Mouse (Mus musculus) mouse trophoblast stem cell (cell line): Measurements from ENCODE around the gene Hcfc1r1.

Source experiments
- in situ Hi-C, 2 experiments: fragments of 300-500 bp; cut with MseI, MboI; formaldehyde crosslinking; loops; 2 replicates in 1 of 2; 3 replicates in 1 of 2; pipeline ENCODE4 v1.15.1; 2025

The Hcfc1r1 gene

DNA sequence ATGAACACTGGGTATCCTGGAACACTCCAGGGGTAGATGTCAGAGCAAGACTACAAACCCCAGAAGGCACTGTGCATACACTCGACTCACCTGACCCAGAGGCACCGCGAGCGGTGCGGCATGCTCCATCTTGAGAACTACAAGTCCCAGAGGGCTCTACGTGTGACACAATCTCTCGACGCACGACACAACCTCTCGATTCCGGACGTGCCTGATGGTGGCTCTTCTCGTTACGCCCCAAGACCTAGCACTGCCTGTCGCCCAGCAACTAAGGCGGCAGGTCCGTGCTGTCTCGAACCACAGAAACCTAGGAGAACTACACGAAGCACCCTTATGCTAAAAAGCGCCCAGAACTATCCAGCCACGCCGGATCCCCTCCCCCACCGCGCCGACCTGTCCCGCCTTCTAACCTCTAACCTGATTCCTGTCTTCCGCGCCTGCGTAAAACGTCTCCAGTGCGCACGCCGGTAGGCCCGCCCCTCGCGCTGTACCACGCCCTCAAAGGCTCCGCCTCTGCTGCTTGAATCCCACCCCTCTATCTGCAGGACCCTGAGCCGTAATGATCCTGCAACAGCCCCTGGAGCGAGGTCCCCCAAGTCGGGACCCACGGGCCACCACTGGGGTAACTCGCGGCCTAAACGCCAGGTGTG is at the start of gene Hcfc1r1, which contains the start of gene Thoc6:
TSS of gene Hcfc1r1 (plus strand) at position 173 of the 650 bp plus-strand sequence.
TSS of gene Thoc6 (minus strand) at position 459 of the 650 bp plus-strand sequence.
- in situ Hi-C loops: no loop called here

DNA sequence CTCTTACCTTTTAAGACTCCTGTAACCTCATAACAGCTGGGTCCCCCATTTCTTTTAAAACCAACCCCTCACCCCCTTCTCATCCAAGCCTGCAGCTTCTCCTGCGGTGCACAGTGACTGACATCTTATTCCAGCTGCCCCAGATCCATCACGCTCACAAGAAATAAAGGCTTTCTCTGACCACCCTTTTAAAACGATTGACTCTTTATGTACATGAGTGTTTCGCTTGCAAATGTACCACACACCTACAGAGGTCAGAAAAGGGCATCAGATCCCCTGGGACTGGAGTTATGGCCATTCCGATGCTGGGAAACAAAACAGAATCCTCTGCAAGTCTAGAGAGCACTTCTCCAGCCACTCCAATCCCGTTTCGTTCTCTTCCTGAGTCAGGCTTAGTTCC is 45.6 kb upstream of the Hcfc1r1 start:
- in situ Hi-C loops: no loop called here

DNA sequence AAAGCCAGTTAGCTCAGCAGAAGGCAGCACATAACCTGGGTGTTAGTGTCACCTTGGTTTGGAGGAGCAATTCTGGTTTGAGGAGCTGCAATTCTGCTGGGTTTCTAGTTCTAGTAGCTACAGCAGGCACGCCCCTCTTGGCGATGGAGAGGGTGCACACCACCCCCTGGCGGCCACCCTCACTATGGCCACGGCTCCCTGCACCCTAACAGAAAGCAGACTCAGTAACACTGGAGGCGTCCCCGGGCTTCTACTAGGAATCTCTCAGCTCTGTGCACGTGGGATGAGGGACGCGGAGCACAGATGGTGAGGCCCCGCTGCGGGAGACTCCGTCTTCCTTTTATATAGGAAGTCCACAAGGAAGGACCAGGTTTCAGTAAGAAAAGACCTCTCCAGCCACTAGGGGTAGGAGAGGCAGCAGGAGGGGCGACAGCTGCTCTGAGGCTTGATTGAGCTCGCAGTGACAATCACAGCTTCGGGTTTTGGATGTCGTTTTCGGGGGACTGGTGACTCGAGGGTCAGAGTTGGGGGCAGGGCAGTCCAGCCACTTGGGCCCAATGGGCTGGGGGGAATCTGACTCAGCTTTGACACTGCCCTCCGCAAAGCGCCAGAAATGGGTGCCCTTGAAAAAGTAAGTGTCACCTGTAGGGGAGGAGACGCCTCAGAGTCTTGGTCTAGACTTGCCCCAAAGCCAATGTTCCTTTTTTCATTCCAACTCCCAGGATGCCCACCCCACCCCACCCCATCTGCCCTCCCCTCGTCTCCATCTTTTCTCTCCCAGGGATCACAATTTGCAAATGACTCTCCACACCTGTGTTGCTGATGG is 43.0 kb upstream of the Hcfc1r1 start:
- in situ Hi-C loops: no loop called here

DNA sequence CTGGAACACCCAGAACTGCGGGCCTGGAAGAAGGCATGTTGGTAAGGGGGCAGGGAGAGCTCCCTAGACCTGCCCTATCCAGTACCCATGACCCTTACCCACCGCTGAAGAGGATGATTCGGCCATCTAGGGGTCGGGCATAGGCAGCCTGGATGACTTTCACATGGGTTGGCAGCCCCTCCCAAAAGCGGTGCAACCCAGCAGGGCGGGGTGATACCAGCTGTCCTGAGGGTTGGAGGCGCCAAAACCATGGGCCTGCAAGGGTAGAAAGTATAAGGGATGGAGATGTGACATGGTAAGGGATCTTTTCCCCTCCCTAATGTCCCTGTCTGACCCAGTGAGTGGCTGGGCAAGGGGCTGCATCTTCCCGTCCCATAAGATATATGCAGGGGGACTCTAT is 42.2 kb upstream of the Hcfc1r1 start:
- in situ Hi-C loops: no loop called here

DNA sequence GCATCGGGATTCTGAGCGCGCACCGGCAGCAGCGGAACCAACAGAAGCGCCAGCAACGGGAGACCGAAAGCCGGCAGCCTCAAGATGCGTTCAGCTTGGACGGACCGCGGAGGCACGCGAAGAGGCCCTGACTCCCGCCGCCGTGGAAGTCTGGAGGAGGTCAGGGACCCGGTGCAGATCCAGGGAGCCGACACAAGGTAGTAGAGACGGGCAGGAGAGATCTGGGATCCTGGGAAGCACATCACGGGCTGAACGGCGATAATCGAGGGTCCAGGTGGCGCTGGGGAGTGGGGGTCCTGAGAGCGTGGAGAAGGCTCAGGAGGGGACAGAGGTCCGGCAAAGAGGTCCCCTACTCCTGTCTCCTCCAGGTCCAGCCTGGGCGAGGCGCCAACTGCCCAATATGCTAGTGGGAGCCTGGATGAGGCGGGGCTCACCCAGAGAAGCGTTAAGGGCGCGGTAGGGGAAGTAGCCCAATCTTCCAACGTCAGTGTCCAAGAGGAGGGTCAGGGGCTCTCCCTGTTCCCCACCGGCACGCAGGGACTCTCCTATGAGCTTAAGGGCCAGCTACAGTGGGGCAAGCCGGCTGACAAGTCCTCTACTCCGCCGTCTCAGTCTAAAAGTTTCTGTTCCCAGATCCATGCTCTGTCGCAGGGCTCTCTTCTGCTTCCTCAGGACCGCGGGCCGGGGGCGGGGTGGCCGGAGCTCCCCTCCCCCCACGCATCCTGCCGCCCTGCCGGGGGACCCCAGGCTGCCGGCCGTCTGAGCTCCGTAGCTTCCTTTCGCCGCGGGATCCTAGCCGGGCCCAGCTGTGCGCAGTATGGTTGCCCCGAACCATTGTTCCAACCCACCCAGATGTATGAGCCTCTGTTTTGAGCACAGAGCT is 28.5 kb upstream of the Hcfc1r1 start, which contains the start of gene Mmp25:
TSS of gene Mmp25 (minus strand) at position 665 of the 883 bp plus-strand sequence.
- in situ Hi-C loops: no loop called here

DNA sequence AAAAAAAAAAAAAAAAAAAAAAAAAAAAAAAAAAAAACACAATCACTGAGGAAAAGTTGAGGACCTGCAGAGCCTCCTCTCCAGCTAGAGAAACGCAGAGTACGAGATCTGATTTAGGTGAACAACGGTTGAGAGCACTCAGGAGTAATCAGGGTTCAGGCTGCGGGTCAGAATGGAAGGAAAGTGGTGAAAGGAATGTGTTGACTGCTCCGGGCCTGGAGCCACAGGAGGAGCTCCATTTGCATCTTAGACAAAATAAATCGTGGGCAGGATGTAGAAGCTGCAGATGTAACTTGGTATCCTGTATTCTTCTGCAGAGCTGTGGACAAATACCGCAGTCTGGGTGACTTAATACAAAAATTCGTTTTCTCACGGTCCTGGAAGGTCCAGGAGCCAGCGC is 27.5 kb upstream of the Hcfc1r1 start:
- in situ Hi-C loops: no loop called here

DNA sequence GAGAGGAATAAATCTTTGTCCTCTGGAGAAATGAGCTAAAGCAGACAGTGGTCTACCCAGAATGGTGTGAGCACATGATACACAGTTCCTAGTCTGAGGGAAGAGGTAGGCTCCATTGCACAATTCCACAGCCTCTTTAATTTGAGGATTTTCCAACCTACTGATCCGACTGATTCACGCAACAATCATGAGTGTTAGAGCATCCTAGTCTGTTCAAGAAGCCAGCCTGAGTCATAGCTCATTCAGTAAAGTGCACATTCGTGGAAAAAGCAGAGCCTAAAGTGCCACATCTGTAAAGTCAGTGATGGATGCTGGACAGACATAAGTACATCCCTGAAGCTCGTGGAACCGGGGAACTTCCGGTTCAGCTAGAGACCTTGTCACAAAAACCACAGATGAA is 22.0 kb upstream of the Hcfc1r1 start:
- in situ Hi-C loops: no loop called here

DNA sequence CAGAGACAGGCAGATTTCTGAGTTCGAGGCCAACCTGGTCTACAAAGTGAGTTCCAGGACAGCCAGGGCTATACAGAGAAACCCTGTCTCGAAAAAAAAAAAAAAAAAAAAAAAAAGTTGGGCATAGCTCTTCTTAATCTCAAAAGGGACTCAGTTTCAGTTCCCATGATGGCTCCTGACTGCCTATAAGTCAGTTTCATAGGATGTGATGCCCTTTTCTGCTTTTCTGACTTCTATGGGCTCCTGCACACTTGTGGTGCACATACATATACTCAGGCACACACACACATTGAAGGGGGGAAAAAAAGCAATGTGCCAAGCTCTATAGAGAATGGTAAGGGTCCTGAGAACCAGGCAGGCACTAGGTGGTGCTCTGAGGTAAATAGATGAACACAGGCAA is 20.1 kb upstream of the Hcfc1r1 start:
- in situ Hi-C loops: no loop called here

DNA sequence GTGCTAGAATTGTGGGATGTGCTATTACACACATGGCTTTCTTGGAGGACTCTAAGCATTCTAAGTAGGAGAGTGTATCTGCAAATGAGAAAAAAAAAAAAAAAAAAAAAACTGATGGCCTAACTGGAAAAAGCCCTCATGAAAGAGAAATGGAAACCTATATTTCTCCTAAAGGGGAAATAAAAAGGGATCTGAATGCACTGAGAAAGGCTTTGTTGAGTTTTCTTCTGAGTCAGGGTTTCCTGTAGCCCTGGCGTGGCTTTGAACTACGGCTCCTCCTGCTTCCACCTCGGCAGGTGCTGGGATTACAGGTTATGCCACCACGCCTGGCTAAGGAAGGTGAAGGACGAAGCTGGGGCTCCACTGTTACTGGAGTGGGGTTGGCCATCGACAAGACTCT is 19.4 kb upstream of the Hcfc1r1 start:
- in situ Hi-C loops: no loop called here

DNA sequence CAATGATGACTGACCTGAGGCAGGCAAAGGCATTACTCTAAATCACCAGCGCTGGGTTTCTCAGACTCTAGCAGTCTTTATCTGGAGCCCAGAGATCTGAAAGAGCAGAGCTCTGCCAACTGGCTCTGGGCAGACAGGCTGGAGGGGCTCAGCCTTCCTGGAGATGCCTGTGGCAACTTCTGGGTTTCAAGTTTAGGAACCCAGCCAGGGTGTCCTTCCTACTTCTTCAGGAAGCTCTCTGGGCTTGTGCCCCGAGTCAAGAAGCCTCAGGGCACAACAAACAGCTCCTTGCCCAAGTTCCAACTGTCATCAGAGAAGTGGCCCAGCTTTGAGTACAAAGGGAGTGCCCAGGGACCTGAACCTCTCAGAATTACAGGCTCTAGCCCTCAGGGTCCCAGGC is 19.0 kb upstream of the Hcfc1r1 start:
- in situ Hi-C loops: no loop called here

DNA sequence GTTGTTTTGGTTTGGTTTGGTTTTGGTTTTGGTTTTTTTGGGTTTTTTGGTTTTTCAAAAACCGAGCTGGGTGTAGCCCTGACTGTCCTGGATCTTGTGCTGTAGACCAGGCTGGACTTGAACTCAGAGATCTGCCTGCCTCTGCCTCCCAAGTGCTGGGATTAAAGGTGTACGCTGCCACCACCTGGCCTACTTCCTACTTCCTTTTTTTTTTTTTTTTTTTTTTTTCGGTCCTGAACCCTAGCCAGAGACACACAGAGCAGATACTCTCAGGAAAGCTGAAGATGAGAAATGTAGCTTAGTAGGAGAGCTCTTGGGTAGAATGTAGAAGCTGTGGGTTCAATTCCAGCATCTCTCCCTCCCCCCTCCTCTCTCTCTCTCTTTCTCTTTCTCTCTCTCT is 14.9 kb upstream of the Hcfc1r1 start:
- in situ Hi-C loops: no loop called here

DNA sequence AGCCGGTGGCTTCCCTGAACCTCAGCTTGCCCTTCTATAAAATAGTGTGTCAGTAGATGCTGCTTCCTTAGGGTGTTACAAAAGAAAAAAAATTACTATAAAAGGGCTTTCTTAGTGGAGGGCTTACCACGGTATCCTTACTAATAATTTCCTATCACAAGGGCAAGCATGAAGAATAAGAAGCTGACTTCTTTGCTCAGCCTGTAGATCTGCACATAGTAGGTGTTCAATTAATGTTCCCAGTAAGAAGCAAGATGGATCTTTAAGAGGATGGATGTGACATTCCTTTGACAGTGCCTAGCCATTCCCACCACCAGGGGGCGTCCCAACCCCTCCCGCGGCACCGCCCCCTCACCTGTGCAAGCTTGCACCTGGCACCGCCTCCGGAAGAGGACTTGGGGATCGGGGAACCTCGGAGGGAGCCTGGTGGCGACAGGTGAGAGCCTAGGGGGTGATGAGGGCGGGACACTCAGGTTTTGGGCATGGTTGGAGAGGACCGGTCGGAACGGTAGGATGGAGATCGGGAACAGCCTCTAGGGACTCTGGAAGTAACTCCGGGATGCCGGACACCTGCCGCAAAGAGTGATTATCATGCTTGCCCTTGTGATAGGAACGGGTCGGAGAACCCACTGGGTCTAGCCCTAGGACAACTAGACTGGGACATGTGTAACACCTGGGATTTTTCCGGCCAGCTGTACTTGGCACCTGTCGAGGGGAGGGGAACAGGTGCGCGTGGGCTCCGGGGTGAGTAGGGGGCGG is 13.1 kb upstream of the Hcfc1r1 start, which contains the start of gene Bicdl2:
TSS of gene Bicdl2 (plus strand) at position 390 of the 759 bp plus-strand sequence.
- in situ Hi-C loops: loop anchor here (5.0 kb wide), 1 partner anchor 42 kb away; no protein-coding TSS in a partner anchor

DNA sequence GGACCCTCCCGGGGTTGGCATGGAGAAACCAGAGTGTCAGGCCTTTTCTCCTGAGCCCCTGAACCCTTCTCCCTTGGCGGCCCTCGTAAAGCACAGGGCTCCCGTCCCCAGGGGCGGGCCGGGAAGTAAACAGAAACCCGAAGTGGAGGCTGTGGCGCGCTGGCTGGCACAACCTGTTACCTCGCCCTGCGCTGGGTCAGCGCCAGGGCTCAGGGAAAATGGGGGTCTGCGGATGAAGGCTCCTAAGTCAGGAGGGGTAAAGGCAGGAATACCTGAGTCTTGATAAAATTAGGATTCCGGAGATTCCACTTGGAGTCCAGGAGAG is 12.6 kb upstream of the Hcfc1r1 start:
- in situ Hi-C loops: loop anchor here (5.0 kb wide), 1 partner anchor 41 kb away; no protein-coding TSS in a partner anchor

DNA sequence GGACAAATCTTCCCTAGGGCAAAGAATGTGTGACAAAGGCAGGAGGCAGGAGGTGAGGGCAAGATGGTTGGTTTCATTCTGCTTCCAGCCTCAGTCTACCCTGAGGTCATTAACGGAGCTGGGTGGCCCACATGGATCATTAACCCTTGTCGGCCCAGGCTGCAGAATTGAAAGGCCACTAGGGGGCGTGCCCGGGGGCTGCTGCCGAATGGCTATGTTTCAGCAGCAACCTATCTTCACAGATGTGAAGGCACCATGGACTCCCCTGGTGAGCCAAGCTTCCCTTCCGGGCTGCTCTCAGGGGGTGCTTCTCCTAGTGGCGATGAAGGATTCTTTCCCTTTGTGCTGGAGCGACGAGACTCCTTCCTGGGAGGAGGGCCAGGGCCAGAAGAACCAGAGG is 11.9 kb upstream of the Hcfc1r1 start:
- in situ Hi-C loops: loop anchor here (5.0 kb wide), 1 partner anchor 41 kb away; no protein-coding TSS in a partner anchor

DNA sequence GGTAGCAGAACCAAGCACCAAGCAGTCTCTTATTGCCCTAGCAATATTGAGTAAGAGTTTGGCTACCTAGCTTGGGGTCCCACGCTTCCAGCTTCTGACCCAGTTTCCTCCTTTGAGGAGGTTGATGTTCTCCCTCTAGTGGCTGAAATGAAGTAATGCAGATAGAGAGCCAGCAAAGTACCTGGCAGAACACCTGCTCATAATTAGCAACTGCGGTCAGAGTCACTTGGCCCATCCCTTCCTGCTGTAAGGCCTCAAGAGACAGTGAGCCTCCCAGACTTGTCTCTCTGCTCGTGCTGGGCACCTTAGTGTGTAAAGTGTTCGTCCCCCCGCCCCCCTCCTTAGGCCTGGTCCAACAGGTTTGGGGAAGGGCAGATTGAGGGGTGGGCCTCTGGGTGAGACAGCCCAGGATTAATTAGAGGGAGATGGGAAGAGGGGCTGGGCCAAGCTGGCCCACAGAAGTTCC is 8.8 kb upstream of the Hcfc1r1 start:
- in situ Hi-C loops: loop anchor here (5.0 kb wide), 1 partner anchor 38 kb away; no protein-coding TSS in a partner anchor

DNA sequence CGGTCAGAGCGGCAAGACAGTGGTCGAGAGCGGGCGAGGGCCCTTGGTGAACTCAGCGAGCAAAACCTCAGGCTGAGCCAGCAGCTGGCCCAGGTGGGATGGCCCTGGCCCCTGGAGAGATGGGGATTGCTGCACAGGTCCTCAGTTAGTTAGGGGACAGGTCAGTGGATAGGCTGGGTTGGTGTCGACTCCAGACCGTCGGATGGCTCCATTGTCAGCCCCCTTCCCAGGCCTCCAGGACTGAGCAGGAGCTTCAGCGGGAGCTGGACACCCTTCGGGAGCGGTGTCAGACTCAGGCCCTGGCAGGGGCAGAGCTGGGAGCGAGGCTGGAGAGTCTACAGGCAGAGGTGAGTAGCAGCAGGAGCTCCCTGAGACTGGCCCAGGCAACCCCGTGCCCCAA is 7.9 kb upstream of the Hcfc1r1 start:
- in situ Hi-C loops: no loop called here

DNA sequence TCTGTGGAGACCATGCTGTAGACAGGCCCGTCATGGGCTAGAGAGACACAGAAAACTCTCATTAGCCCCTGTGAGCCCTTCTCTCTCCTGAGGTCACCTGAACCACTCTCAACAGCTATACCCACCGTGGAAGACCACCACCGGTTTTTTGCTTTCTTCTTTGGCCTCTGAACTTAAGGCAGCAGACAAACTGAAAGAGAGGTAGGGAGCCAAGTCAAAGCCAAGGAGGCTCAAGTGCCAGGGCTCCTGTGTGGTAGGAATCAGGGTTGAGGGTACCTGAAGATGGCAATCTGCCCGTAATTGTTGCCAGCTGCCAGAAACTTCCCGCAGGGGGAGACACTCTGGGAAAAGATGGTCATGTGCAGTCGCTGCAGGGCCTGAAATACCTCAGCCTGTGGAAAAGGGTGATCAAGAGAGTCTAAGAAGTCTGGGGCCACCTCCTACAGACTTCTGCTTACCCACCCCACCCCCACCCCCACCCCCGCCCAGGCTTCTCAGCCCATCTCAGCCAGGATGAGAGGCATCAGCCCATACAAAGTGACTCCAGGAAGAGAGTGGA is 2.8 kb upstream of the Hcfc1r1 start:
- in situ Hi-C loops: no loop called here

DNA sequence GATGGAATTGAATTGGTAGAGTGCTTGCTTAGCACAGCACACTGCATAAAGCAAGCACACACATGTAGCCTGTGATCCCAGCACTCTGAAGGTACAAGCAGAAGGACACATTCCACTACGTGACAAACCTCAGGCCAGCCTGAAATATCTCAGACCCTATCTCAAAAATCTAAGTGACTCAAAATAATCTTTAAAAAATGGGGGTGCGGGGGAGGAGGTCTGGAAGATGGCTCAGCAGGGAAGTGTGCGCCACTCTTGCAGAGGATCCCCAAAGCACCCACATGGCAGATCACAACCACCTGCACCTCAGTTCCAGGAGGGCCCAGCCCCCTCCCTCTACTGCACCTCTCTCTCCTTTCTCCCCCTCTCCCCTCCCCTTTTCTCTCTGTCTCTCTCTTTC is 1.9 kb upstream of the Hcfc1r1 start:
- in situ Hi-C loops: no loop called here

DNA sequence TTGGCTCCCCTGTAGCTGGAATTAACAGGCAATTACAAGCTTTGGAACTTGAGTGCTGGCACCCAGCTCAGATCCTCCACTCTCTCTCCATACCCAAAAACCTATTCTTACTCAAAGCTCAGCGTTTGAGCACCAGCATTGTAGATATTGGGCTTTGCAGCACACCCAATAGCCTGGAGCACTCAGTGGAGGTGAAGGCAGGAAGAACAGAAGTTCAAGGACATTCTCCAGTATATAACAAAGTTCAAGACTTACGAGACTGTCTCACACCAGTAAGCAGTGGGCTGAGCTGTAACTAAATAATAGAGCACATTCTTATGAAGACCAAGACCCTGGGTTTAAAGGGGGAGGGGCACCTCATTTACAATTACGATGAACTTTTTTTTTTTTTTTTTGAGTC is 635 bp upstream of the Hcfc1r1 start:
- in situ Hi-C loops: no loop called here

DNA sequence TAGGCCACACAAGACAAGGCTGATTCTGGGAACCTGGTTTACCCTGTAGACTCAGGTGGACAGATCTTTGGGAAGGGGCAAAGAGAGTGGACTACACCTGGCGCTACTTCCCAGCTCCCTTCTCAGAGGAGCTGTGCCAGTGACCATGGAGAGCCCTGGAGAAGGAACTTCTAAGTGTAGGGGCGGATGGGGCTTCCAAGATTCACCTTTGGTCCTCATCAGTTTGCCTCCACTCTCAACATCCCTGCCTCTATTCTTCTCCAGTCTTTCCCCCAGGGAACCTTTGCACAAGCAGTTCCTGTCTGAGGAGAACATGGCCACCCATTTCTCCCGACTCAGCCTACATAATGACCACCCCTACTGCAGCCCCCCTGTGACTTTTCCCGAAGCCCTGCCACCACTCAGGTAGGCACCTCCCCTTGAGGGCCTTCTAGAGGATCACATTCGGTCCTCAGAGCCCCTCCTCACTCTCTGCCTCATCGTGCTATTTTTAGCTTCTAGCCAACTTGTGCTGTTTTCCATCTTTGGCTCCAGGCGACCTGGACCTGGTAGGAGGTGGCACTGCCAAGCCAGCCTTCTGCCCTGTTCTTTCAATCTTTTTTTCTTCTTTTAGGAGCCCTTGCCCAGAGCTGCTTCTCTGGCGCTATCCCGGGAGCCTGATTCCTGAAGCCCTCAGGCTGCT is 1.0 kb downstream of the Hcfc1r1 start:
- in situ Hi-C loops: no loop called here
